Mouse (Mus musculus) lung, embryonic 14.5 days (tissue): ENCODE results near the gene Cd38. TPM values are rescaled to one million over a fixed set of nuclear protein-coding genes. Genes with fewer than 3 reads are reported as not detected.

Experiments
- ATAC-seq: fragments of 200-750 bp; cut with Nextera tagmentation; 2 replicates; pipeline ENCODE4 v1.8.0; 2017; ENCODE audit warnings: mild to moderate bottlenecking, moderate TSS enrichment, moderate library complexity; ENCODE audit not compliant: insufficient read depth
- DNase-seq: peaks from one replicate; pipeline ENCODE4 v3.0.0-alpha.2; 2015
- H3K27ac ChIP-seq: fragments of 300-500 bp; sonication (generic); 2 replicates; pipeline ENCODE4 v1.5.1; 2014; ENCODE audit warnings: low read depth, mild to moderate bottlenecking, moderate library complexity
- H3K27me3 ChIP-seq: fragments of 300-500 bp; sonication (generic); 2 replicates; pipeline ENCODE4 v1.6.1; 2014; ENCODE audit warnings: low read length, control low read depth; ENCODE audit not compliant: insufficient read depth
- H3K36me3 ChIP-seq: fragments of 300-500 bp; sonication (generic); 2 replicates; pipeline ENCODE4 v1.6.1; 2014; ENCODE audit warnings: control low read depth; ENCODE audit not compliant: insufficient read depth
- H3K4me1 ChIP-seq: fragments of 300-500 bp; sonication (generic); 2 replicates; pipeline ENCODE4 v1.6.1; 2014; ENCODE audit warnings: antibody characterized with exemption, control low read depth; ENCODE audit not compliant: insufficient read depth
- H3K4me2 ChIP-seq: fragments of 300-500 bp; sonication (generic); 2 replicates; pipeline ENCODE4 v1.6.1; 2014; ENCODE audit warnings: mild to moderate bottlenecking
- H3K4me3 ChIP-seq: fragments of 300-500 bp; sonication (generic); 2 replicates; pipeline ENCODE4 v1.5.1; 2014; ENCODE audit warnings: low read depth, low read length
- H3K9ac ChIP-seq: fragments of 300-500 bp; sonication (generic); 2 replicates; pipeline ENCODE4 v1.6.1; 2014
- H3K9me3 ChIP-seq: fragments of 300-500 bp; sonication (generic); 2 replicates; pipeline ENCODE4 v1.6.1; 2016; ENCODE audit warnings: low read depth, low read length, control low read depth
- CTCF ChIP-seq: IDR thresholded peaks from 2 replicates; pipeline ENCODE4 v1.5.1; 2016; ENCODE audit warnings: antibody characterized with exemption, low read depth
- WGBS: fragments of 180-500 bp; shearing (Covaris S2); extraction: QIAGEN DNeasy Blood & Tissue Kit; methylation state at CpG from one replicate; pipeline ENCODE4 v1.1.7; 2014; 5-methylcytosine and 5-hydroxymethylcytosine counted together
- polyA plus RNA-seq: library from polyadenylated mRNA; unstranded; fragments of >200 nt; fragmentation: Nextera tagmentation; extraction: Ambion mirVana; gene quantifications from 2 replicates; pipeline ENCODE4 v1.2.1, GENCODE M21; 2014

Gene Cd38
- polyA plus RNA-seq, 1 experiment from 2014 or later = 23.0 TPM

DNA sequence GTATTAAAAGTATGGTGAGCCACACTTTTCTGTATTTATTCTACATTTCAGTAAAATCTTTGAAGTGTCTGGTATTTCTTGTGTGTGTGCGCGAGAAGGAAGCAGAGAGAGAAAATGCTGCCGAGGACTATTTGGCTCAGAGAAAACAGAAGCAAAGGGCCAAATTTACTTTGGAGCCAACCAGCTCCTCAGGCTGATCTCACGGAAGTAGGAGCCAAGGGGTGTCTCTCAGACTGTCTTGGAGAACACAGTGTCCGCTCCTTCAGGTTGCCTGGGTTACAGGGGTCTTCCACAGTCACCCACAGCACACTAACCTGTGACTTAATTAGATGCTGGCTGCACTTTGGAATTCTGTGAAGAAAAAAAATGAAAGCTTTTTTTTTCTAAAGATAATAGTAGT lies 23.3 kb upstream of the Cd38 start:
- ATAC-seq = no peak
- Histone ChIP-seq H3K27me3 (no peaks in the 10 kb centered on the region), H3K9ac (no peak overlapping the region), H3K9me3 (peaks cover 6% of the 10 kb centered on the region; the same call in 1 of the 2 replicates), H3K4me2 (no peak overlapping the region), H3K4me3 (no peak overlapping the region), H3K4me1 (no peaks in the 10 kb centered on the region), H3K27ac (no peak overlapping the region), H3K36me3 (no peaks in the 10 kb centered on the region)
- TF ChIP-seq CTCF = no peak
- no peak for DNase-seq
- 75% methylated on average over 5 of the region's 5 CpGs for WGBS

DNA sequence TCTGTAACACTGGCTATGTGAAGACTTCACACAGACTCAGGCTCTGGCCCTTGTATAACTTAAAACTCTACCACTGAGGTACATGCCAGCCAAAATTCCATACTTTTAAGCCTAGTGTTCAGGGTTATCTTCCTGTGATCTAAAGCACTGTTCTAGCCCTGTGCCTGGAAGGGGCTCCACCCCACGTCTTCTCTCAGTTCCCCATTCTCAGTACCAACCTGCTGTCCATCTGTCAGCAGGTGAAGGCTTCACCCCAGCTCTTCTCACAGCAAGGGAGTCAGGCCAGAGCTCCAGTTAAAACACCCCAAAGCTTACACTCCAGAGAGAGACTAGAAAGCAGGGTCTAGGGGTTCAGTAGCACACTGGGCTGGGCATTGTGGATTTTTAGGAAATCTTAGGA lies 22.7 kb upstream of the Cd38 start:
- Histone ChIP-seq H3K36me3 (no peaks in the 10 kb centered on the region), H3K9ac (no peak overlapping the region), H3K27me3 (no peaks in the 10 kb centered on the region), H3K9me3 (peaks cover 6% of the 10 kb centered on the region; the same call in 1 of the 2 replicates), H3K4me1 (no peaks in the 10 kb centered on the region), H3K4me2 (no peak overlapping the region), H3K4me3 (no peak overlapping the region), H3K27ac (no peak overlapping the region)
- DNase-seq = no peak
- no peak for TF ChIP-seq CTCF
- WGBS = 34% methylated on average over 1 of the region's 1 CpGs
- no peak for ATAC-seq

DNA sequence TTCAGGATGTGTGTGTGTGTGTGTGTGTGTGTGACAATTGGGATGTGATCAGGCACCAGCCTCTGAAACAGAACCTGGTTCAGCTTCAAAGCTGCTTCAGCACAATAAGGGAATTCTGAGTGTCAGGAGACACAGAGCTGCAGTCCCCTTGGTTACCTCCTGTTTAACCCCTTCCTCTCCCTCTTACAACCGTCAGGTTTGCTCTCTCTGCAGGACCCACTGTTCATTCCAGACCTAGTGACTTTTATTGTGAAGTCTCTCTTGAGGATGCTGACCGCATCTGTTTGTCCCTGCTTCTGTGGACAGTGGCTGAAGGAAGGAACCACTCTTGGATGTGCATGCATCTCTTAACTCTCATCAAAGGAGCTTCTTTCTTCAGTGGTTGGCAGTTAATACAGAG lies 22.1 kb upstream of the Cd38 start:
- peak; percentile 29 for DNase-seq
- no peak overlapping the region for H3K27ac ChIP-seq
- TF ChIP-seq CTCF = no peak
- H3K9ac ChIP-seq = no peak overlapping the region
- WGBS = 15% methylated on average over 2 of the region's 2 CpGs
- peaks cover 6% of the 10 kb centered on the region; the same call in 1 of the 2 replicates for H3K9me3 ChIP-seq
- ATAC-seq = 0 out of 2 replicates have a peak, but pooled peaks have one; percentile 16
- no peaks in the 10 kb centered on the region for H3K36me3 ChIP-seq
- no peak overlapping the region for H3K4me2 ChIP-seq
- H3K4me1 ChIP-seq = no peaks in the 10 kb centered on the region
- H3K4me3 ChIP-seq = no peak overlapping the region
- H3K27me3 ChIP-seq = no peaks in the 10 kb centered on the region

DNA sequence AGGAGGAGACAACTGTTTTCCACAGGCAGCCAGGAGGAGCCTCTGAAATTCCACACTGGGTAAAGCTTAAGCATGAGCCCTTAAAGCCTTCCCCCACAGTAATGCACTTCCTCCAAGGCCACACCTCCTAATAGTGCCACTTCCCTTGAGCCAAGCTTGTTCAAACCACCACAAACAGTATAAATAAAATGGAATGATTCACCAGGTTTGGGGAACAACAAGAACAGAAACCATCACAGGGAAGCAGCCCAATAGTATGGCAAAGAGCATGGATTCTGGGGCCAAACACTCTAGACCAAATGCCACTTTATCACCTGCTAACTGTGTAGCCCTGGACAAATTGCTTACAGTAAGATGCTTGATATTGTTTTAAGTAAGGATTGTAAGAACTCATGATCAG lies 20.8 kb upstream of the Cd38 start:
- ATAC-seq (no peak), DNase-seq (no peak)
- no peak overlapping the region for H3K9ac ChIP-seq
- no peak overlapping the region for H3K4me2 ChIP-seq
- no peaks in the 10 kb centered on the region for H3K27me3 ChIP-seq
- H3K27ac ChIP-seq = no peak overlapping the region
- no peaks in the 10 kb centered on the region for H3K4me1 ChIP-seq
- TF ChIP-seq CTCF = no peak
- H3K36me3 ChIP-seq = no peaks in the 10 kb centered on the region
- H3K9me3 ChIP-seq = peaks cover 6% of the 10 kb centered on the region; the same call in 1 of the 2 replicates
- H3K4me3 ChIP-seq = no peak overlapping the region

DNA sequence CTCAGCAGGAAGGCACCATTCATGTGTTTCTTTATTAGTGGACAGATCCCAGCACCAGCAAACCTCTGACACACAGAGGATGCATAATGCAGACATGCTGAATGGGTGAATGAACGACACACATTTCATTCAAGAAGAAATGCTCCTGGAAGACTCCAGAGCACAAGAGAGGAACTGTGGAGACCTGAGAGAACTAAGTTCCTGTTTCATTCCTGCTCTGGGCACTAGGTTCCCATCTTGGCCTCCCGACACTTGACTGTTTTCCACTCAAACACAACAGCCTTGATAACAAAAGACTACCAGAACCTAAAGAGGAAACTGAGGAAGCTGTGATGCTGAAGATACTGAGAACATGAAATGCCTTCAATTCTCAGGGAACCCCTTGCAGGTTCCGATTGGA lies 20.1 kb upstream of the Cd38 start:
- DNase-seq = no peak
- ATAC-seq = no peak
- no peak overlapping the region for H3K27ac ChIP-seq
- no peak overlapping the region for H3K9ac ChIP-seq
- no peak overlapping the region for H3K4me2 ChIP-seq
- H3K36me3 ChIP-seq = no peaks in the 10 kb centered on the region
- no peak for TF ChIP-seq CTCF
- no peaks in the 10 kb centered on the region for H3K4me1 ChIP-seq
- peaks cover 6% of the 10 kb centered on the region; the same call in 1 of the 2 replicates for H3K9me3 ChIP-seq
- no peaks in the 10 kb centered on the region for H3K27me3 ChIP-seq
- H3K4me3 ChIP-seq = no peak overlapping the region
- WGBS = 89% methylated on average over 3 of the region's 3 CpGs

DNA sequence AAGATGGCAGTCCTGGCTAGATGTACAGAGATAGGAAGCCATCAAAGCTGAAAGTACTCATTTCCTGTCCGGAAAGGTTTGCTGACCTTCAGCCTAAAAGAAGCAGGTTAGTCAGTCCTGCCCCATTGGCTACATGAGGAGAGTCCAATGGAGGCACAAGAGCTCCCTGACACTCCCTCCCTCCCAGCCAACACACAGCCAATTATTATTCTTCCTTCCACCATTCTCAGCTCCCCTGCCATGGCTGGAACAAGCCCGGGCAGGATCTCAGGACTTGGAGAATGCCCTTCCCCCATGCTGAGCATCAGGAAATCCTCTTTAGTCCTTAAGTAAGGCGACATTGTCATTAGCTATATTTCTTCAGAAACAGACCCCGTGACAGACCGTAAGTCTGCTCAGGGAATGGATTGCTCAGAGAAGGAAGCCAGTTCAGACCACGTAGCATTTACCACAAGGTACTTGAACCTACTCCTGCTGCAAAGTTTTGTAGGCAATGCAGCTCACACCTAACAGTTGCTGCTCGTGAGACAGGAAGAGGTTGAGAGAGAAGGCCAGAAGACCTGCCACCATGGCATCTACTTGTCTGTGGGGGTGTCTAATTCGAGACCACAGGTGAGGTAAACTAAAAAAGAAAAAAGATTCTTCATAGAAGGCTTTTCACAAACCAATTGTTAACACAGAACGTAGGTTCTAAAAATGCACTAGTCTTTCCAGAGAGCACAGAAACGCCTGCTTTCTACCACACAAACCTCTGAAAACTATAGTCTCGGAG lies 15.1 kb upstream of the Cd38 start:
- DNase-seq (peak; percentile 50), ATAC-seq (peak; percentile 31; the same call in 1 of the 2 replicates)
- Histone ChIP-seq H3K27ac (peak overlapping the region; percentile 30), H3K9ac (no peak overlapping the region), H3K4me3 (no peak overlapping the region), H3K9me3 (peaks cover 4% of the 10 kb centered on the region; the same call in 1 of the 2 replicates), H3K36me3 (no peaks in the 10 kb centered on the region), H3K27me3 (no peaks in the 10 kb centered on the region), H3K4me1 (no peaks in the 10 kb centered on the region), H3K4me2 (no peak overlapping the region)
- no peak for TF ChIP-seq CTCF
- WGBS = 72% methylated on average over 11 of the region's 11 CpGs

DNA sequence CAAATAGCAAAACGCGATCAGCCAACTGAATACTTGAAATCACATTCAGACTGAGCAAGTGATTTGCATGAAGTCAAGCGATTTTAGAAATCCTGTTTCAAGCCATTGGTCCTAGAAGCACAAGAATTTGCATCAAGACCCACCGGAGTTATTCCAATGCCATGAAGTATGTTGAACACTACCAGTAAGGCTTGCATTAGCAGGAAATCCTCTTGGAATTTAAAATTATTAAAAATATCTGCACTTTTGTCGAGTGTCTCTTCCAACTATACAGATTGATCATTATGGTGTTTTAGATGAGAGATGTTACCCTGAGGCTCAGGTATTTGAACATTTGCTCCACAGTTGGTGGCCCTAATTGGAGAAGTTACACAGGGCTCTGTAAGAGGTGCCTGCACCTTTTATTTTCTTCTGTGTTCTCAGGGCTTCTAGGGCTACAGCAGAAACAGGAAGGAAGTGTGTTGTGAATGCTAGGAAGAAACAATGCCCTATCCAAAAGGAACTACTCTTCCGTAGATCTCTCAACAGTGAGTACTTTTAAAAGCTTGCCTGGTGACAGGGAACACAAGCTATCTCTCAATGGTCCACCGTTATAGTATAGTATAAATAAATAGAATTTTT lies 14.4 kb upstream of the Cd38 start:
- no peak overlapping the region for H3K9ac ChIP-seq
- H3K27ac ChIP-seq = peak overlapping the region; percentile 30
- no peak overlapping the region for H3K4me2 ChIP-seq
- H3K9me3 ChIP-seq = peaks cover 4% of the 10 kb centered on the region; the same call in 1 of the 2 replicates
- no peaks in the 10 kb centered on the region for H3K27me3 ChIP-seq
- no peaks in the 10 kb centered on the region for H3K36me3 ChIP-seq
- 73% methylated on average over 7 of the region's 7 CpGs for WGBS
- no peaks in the 10 kb centered on the region for H3K4me1 ChIP-seq
- TF ChIP-seq CTCF = no peak
- DNase-seq = peak; percentile 23
- no peak for ATAC-seq
- H3K4me3 ChIP-seq = no peak overlapping the region
